Mouse (Mus musculus): ENCODE measurements around the gene Tbrg4. TPM values are rescaled to one million over a fixed set of nuclear protein-coding genes. Genes with fewer than 3 reads are reported as not detected.

Tbrg4 gene
- polyA plus RNA-seq, 1 experiment from 2014 or later = 52.5 TPM

DNA sequence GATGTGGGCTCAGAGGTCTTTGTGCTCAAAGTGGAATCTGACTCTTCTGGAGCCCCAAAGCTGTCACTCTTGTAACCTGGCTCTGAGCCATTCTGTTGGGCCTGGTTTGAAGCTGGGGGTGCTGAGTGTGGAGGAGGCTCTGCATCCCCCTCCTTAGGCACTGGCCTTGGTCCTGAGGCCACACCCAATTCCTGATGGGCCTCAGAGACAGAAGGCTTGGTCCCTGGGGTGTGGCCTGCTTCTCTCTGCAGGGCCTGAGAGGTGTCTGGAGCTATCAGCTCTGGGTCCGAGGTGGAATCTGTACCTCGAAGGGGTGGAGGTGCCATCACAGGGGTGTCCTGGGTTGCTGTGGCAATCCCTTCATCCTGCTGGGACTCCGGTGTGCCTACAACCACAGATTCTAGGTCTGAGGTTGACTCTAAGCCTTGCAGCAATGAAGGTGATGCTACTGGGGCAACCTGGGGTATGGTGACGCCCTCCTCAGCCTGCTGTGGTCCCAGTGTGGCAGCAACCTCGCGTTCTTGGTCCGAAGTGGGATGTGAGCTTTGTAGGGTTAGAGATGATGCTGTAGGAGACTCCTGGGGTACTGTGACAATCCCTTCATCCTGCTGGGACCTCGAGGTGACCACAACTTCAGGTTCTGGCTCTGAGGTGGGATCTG is 25.5 kb downstream of the Tbrg4 start:
- Histone ChIP-seq H3K4me1 (replicated peaks) (peaks cover 58% of the 10 kb centered on the region), H3K4me3 (no peak overlapping the region), H3K27ac (ENCODE audit: poor library complexity, severe bottlenecking) (no peak overlapping the region), H3K4me2 (no peak overlapping the region), H3K9ac (no peak overlapping the region), H3K9me3 (replicated peaks) (no peaks in the 10 kb centered on the region), H3K36me3 (peaks cover 28% of the 10 kb centered on the region), H3K27me3 (replicated peaks) (peaks cover 55% of the 10 kb centered on the region)
- 78% methylated on average over 8 of the region's 8 CpGs for WGBS
- no peak for ATAC-seq (ENCODE audit: insufficient number of reproducible peaks, low FRiP score)

DNA sequence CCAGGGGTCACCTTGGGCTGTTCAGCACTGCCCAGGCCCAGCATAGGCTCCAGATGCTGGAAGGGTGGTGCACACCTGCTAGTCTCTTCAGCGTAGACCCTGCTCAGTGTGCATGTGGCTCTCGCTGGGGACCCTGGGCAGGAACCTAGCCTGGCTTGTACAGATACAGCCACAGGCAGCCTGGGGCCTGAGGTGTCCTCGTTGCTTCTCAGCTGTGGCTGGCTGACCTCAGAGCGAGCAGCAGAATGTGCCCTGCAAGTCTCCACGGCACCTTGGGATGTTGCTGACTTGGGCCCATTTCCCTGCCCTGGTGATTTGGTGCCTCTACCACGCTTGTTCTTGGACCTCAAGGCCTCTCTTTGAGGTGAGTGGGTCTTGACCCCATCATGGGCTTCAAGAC is 26.0 kb downstream of the Tbrg4 start:
- Histone ChIP-seq H3K4me1 (replicated peaks) (peaks cover 58% of the 10 kb centered on the region), H3K36me3 (peaks cover 33% of the 10 kb centered on the region), H3K4me3 (no peak overlapping the region), H3K9ac (0 out of 2 replicates have a peak overlapping the region, but pooled peaks have one; percentile 23), H3K27me3 (replicated peaks) (peaks cover 49% of the 10 kb centered on the region), H3K27ac (ENCODE audit: poor library complexity, severe bottlenecking) (no peak overlapping the region), H3K4me2 (no peak overlapping the region; the same call in 1 of the 2 replicates), H3K9me3 (replicated peaks) (no peaks in the 10 kb centered on the region)
- 80% methylated on average over 6 of the region's 6 CpGs for WGBS
- no peak for ATAC-seq (ENCODE audit: insufficient number of reproducible peaks, low FRiP score)

DNA sequence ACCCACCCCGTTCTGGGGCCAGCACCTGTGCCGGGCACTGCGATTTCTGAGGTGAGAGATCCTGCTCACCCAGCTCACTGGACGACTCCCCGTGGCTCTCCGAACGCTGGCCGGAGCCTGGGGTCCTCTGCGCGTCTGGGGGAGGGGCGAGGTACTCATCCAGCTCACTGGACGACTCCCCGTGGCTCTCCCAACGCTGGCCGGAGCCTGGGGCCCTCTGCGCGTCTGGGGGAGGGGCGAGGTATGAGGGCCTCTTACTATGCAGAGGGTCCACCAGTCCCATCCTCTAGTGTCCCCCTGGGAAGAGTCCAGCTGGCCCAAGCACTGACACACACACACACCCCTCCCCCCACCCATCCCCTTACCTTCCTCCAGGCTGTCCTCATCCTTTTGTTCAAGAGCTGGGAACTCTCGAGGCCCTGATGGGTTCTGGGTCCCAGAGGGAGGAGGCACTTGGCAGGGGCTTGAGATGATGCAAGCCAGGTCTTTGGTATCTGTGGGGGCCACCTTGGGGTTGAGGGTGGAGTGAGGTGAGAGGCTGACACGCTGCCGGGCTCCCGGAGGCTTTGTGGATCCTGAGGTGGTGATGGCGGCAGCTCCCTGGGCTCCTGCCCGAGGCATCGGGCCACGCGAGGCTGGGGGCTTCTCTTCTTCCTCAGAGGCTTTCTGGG is 26.7 kb downstream of the Tbrg4 start:
- WGBS = 18% methylated on average over 27 of the region's 27 CpGs
- H3K9me3 ChIP-seq (replicated peaks) = no peaks in the 10 kb centered on the region
- no peak overlapping the region for H3K27ac ChIP-seq (ENCODE audit: poor library complexity, severe bottlenecking)
- peak overlapping the region; percentile 33 for H3K4me2 ChIP-seq
- no peak for ATAC-seq (ENCODE audit: insufficient number of reproducible peaks, low FRiP score)
- H3K27me3 ChIP-seq (replicated peaks) = peaks cover 46% of the 10 kb centered on the region
- peak overlapping the region; percentile 23; the same call in 1 of the 2 replicates for H3K9ac ChIP-seq
- peaks cover 57% of the 10 kb centered on the region for H3K4me1 ChIP-seq (replicated peaks)
- no peak overlapping the region for H3K4me3 ChIP-seq
- peaks cover 40% of the 10 kb centered on the region for H3K36me3 ChIP-seq

DNA sequence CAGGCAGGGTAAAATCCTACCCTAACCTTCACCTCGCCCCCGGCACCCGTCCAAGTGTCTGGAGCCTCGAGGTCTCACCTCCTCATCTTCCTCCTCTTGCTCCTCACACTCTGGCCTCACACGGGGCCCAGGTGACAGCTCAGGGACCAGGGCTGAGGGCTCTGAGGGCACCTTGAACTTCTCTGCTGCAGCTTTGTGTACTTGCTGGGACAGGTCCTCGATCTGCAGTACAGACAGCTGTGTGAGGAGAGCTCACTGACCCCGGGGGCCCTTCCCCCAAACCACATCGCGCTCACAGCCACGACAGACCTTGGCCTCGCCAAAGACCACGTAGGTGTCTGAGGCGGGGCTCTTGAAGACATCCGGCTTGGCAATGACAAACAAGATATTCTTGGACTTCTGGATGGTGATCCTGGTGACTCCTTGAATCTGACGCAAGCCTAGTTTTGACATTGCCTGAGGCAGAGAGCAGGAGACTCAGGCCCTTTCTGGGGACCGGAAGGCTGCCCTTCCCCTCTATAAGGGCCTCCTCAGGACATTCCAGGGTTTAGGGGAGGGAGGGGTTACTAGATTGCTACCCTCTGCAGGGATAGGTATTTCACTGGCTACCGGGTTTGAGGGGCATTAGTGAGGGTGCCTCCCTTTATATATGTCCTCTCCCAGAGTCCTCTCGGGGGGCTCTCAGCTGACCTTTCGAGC is 27.5 kb downstream of the Tbrg4 start:
- WGBS = 50% methylated on average over 19 of the region's 19 CpGs
- Histone ChIP-seq H3K4me3 (no peak overlapping the region), H3K36me3 (peaks cover 48% of the 10 kb centered on the region), H3K4me2 (peak overlapping the region; percentile 33), H3K27ac (ENCODE audit: poor library complexity, severe bottlenecking) (no peak overlapping the region), H3K9me3 (replicated peaks) (no peaks in the 10 kb centered on the region), H3K9ac (peak overlapping the region; percentile 23; the same call in 1 of the 2 replicates), H3K27me3 (replicated peaks) (peaks cover 43% of the 10 kb centered on the region), H3K4me1 (replicated peaks) (peaks cover 54% of the 10 kb centered on the region)
- ATAC-seq (ENCODE audit: insufficient number of reproducible peaks, low FRiP score) = no peak

DNA sequence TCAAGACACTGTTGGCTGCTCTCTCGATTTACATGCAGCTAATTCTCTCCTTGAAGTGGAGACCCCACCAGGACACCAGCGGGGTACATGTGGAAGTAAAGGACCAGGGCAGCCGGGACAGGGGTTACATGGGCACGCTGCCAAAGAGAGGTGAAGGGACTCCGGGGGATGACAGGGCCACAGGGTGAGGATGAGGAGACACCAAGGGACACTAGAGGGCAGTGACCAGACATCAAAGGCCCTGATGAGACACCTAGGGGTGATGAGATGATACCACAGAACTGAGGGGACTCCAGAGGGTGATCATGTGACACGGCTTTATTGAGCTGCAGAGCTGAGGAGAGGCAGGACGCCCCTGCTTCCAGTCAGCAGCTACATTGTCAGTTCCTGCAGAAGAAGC is 28.3 kb downstream of the Tbrg4 start:
- WGBS = 58% methylated on average over 7 of the region's 7 CpGs
- H3K9ac ChIP-seq = no peak overlapping the region
- no peak overlapping the region for H3K4me3 ChIP-seq
- H3K36me3 ChIP-seq = peaks cover 57% of the 10 kb centered on the region
- peaks cover 50% of the 10 kb centered on the region for H3K4me1 ChIP-seq (replicated peaks)
- no peaks in the 10 kb centered on the region for H3K9me3 ChIP-seq (replicated peaks)
- H3K27ac ChIP-seq (ENCODE audit: poor library complexity, severe bottlenecking) = no peak overlapping the region
- no peak for ATAC-seq (ENCODE audit: insufficient number of reproducible peaks, low FRiP score)
- peaks cover 35% of the 10 kb centered on the region for H3K27me3 ChIP-seq (replicated peaks)
- no peak overlapping the region for H3K4me2 ChIP-seq

DNA sequence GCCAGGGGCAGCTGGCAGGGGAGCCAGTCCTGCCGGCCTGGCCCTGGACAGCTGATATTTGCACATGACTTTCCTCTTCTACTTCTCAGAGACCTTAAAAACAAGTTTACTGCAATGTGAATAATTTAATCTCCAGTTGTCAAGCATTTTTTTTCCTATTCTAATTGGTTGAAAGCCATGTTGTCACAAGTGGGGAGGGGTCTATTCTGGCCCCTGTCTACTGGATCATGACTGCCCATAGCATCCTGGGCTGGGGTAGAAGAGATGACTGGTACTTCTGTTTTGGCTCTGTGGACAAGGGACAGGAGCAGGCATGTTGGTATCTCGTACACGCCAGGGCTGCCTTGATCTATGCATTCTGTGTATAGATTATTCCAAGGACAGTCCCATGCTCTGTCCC is 29.3 kb downstream of the Tbrg4 start:
- Histone ChIP-seq H3K36me3 (peaks cover 66% of the 10 kb centered on the region), H3K4me3 (no peak overlapping the region), H3K9me3 (replicated peaks) (no peaks in the 10 kb centered on the region), H3K4me1 (replicated peaks) (peaks cover 50% of the 10 kb centered on the region), H3K27me3 (replicated peaks) (peaks cover 26% of the 10 kb centered on the region), H3K4me2 (no peak overlapping the region), H3K27ac (ENCODE audit: poor library complexity, severe bottlenecking) (no peak overlapping the region), H3K9ac (no peak overlapping the region)
- no peak for ATAC-seq (ENCODE audit: insufficient number of reproducible peaks, low FRiP score)
- WGBS = 88% methylated on average over 3 of the region's 3 CpGs

DNA sequence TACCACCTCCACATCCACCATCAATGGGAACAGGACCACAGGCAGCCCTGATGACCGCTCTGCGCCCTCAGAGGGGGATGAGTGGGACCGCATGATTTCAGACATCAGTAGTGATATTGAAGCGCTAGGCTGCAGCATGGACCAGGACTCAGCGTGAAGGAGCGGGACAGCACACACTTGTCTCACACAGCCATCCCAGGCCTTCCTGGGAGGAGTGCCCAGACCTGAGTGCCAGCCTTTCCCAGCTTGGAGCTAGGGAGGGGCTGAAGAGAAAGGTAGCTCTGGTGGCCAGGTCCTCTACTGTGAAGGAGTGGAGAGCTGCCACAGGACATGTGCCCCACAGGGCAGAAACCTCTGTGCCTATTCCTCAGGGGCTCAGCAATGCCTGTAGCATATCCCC is 29.7 kb downstream of the Tbrg4 start:
- no peaks in the 10 kb centered on the region for H3K9me3 ChIP-seq (replicated peaks)
- ATAC-seq (ENCODE audit: insufficient number of reproducible peaks, low FRiP score) = no peak
- peaks cover 70% of the 10 kb centered on the region for H3K36me3 ChIP-seq
- no peak overlapping the region for H3K4me3 ChIP-seq
- no peak overlapping the region for H3K27ac ChIP-seq (ENCODE audit: poor library complexity, severe bottlenecking)
- no peak overlapping the region for H3K4me2 ChIP-seq
- H3K9ac ChIP-seq = no peak overlapping the region
- H3K27me3 ChIP-seq (replicated peaks) = peaks cover 22% of the 10 kb centered on the region
- 92% methylated on average over 6 of the region's 6 CpGs for WGBS
- peaks cover 50% of the 10 kb centered on the region for H3K4me1 ChIP-seq (replicated peaks)

DNA sequence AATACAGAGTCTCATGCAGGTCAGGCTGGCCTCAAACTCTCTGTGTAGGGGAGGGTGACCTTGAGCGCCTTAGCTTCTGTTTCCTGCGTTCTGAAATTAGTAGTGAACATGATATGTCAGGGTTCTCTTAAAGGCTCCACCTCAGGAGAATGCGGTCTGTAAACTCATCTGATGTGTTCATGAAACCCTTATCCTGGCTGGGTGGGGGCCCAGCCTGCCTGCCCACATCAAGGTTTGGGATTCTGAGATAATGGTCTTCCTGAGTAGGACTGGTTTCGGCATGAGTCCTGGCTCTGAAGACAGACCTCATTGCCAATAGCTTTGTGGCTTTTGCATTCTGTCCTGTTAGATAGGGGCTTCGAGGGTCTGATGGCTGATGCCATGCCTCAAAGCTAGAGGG is 30.5 kb downstream of the Tbrg4 start:
- Histone ChIP-seq H3K36me3 (peaks cover 78% of the 10 kb centered on the region), H3K4me1 (replicated peaks) (peaks cover 50% of the 10 kb centered on the region), H3K9ac (no peak overlapping the region), H3K27me3 (replicated peaks) (peaks cover 13% of the 10 kb centered on the region), H3K27ac (ENCODE audit: poor library complexity, severe bottlenecking) (no peak overlapping the region), H3K9me3 (replicated peaks) (no peaks in the 10 kb centered on the region), H3K4me3 (no peak overlapping the region), H3K4me2 (no peak overlapping the region)
- 61% methylated on average over 5 of the region's 5 CpGs for WGBS
- no peak for ATAC-seq (ENCODE audit: insufficient number of reproducible peaks, low FRiP score)

DNA sequence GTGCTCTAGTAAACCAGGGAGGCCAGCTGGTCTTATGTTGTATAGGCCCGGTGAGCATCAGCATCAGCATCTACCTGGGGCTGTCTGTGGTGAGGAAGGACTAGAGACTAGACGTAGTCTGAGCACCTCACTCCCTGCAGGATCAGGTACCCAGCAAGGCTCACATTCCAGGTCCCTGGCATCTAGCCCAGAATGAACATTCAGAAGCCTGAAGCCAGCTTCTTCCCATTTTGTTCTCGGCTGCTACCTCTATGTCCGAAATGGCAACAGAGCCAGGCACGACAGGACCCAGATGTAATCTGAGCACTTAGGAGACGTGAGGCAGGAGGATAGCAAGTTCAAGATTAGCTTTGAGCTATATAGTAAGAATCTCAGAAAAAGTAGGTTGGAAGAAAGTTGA is 31.0 kb downstream of the Tbrg4 start:
- H3K4me2 ChIP-seq = no peak overlapping the region
- no peak overlapping the region for H3K9ac ChIP-seq
- peaks cover 8% of the 10 kb centered on the region for H3K27me3 ChIP-seq (replicated peaks)
- no peak overlapping the region for H3K4me3 ChIP-seq
- no peak overlapping the region for H3K27ac ChIP-seq (ENCODE audit: poor library complexity, severe bottlenecking)
- H3K36me3 ChIP-seq = peaks cover 83% of the 10 kb centered on the region
- 59% methylated on average over 6 of the region's 6 CpGs for WGBS
- no peaks in the 10 kb centered on the region for H3K9me3 ChIP-seq (replicated peaks)
- no peak for ATAC-seq (ENCODE audit: insufficient number of reproducible peaks, low FRiP score)
- peaks cover 46% of the 10 kb centered on the region for H3K4me1 ChIP-seq (replicated peaks)

DNA sequence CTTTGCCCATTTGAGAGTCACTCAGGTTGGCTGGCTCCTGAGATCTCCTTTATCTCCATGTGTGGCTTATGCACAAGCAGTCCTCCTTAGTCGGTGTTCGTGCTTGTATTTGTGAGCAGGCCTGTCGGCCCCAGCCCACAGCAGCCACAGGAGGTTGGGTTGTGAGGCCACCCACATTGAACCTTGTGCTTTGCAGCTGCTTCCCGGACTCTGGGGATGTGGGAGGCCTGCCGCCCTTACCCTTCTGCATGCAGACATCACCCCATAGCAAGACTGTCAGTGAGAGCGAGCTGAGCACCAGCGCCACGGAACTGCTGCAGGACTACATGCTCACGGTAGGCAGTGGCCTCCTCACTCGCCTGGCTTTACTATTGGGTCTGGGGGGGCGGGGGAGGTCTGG is 32.5 kb downstream of the Tbrg4 start:
- H3K9me3 ChIP-seq (replicated peaks) = no peaks in the 10 kb centered on the region
- ATAC-seq (ENCODE audit: insufficient number of reproducible peaks, low FRiP score) = no peak
- no peak overlapping the region for H3K4me2 ChIP-seq
- H3K36me3 ChIP-seq = peaks cover 93% of the 10 kb centered on the region
- WGBS = 80% methylated on average over 11 of the region's 11 CpGs
- no peak overlapping the region for H3K27ac ChIP-seq (ENCODE audit: poor library complexity, severe bottlenecking)
- no peak overlapping the region for H3K4me3 ChIP-seq
- peaks cover 31% of the 10 kb centered on the region for H3K4me1 ChIP-seq (replicated peaks)
- no peak overlapping the region for H3K9ac ChIP-seq
- no peaks in the 10 kb centered on the region; the same call in 1 of the 2 replicates for H3K27me3 ChIP-seq (replicated peaks)

DNA sequence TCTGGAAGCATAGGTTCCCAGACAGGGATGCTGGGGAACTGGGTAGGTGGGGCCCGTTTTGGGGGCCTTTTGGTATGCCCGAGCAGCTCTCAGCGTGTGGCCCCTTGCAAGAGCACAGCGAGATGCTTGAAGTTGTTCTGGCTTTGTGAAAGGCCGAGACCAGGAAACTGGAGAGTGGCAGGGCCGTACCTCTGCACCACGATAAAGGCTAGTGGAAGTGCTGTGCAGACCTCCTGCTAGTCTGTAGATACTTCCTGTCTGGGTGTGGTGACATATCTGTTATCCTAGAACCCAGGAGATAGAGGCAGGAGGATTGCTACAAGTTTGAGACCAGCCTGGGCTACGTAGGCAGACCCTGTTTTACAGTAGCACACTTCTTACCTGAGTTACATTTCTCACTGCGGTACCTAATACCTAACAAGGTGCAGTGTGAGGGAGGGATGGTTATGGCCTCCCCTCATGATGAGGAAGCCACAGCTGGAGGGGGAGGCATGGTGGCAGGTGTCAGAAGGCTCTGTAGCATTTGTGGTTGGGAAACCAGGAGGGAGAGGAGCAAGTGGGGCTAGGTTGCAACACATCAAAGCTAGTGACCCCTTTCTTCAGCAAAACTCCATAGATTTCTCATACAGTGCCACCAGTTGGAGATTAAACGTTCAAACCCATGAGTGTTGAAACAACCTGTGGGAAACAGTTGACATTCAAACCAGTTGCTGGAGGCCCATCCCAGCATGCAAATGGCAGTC is 34.8 kb downstream of the Tbrg4 start:
- Histone ChIP-seq H3K27me3 (replicated peaks) (no peaks in the 10 kb centered on the region; the same call in 1 of the 2 replicates), H3K27ac (ENCODE audit: poor library complexity, severe bottlenecking) (no peak overlapping the region), H3K36me3 (peaks cover 82% of the 10 kb centered on the region), H3K9me3 (replicated peaks) (no peaks in the 10 kb centered on the region), H3K9ac (no peak overlapping the region), H3K4me1 (replicated peaks) (peaks cover 35% of the 10 kb centered on the region), H3K4me3 (no peak overlapping the region), H3K4me2 (no peak overlapping the region)
- WGBS = 77% methylated on average over 10 of the region's 10 CpGs
- no peak for ATAC-seq (ENCODE audit: insufficient number of reproducible peaks, low FRiP score)
